Mouse (Mus musculus) midbrain, postnatal 0 days (tissue): Measurements from ENCODE around the gene Mad1l1. TPM values are rescaled to one million over a fixed set of nuclear protein-coding genes. Genes with fewer than 3 reads are reported as not detected.

ENCODE experiments used
- ATAC-seq: fragments of 200-750 bp; cut with Nextera tagmentation; 2 replicates; pipeline ENCODE4 v1.8.0; 2017; ENCODE audit warnings: moderate number of reproducible peaks, mild to moderate bottlenecking, moderate TSS enrichment, moderate library complexity; ENCODE audit not compliant: low FRiP score
- DNase-seq: peaks from one replicate; pipeline ENCODE4 v3.0.0-alpha.2; 2015; ENCODE audit warnings: low spot score
- H3K27ac ChIP-seq: fragments of 300-500 bp; sonication (generic); 2 replicates; pipeline ENCODE4 v1.5.1; 2014; ENCODE audit warnings: low read depth, mild to moderate bottlenecking, low read length, mixed read lengths
- H3K27me3 ChIP-seq: fragments of 300-500 bp; sonication (generic); 2 replicates; pipeline ENCODE4 v1.6.1; 2014; ENCODE audit warnings: low read length, control low read depth, mixed read lengths; ENCODE audit not compliant: insufficient read depth
- H3K36me3 ChIP-seq: fragments of 300-500 bp; sonication (generic); 2 replicates; pipeline ENCODE4 v1.6.1; 2014; ENCODE audit warnings: low read length, control low read depth, mixed read lengths; ENCODE audit not compliant: insufficient read depth
- H3K4me1 ChIP-seq: fragments of 300-500 bp; sonication (generic); 2 replicates; pipeline ENCODE4 v1.6.1; 2014; ENCODE audit warnings: mild to moderate bottlenecking, control low read depth, antibody characterized with exemption, low read length, mixed read lengths; ENCODE audit not compliant: insufficient read depth
- H3K4me2 ChIP-seq: fragments of 300-500 bp; sonication (generic); 2 replicates; pipeline ENCODE4 v1.6.1; 2014; ENCODE audit warnings: low read depth, mild to moderate bottlenecking, low read length, mixed read lengths; ENCODE audit not compliant: poor library complexity, severe bottlenecking
- H3K4me3 ChIP-seq: fragments of 300-500 bp; sonication (generic); 2 replicates; pipeline ENCODE4 v1.5.1; 2014; ENCODE audit warnings: low read depth, mild to moderate bottlenecking, low read length, moderate library complexity
- H3K9ac ChIP-seq: fragments of 300-500 bp; sonication (generic); replicated peaks from 2 replicates; pipeline ENCODE4 v1.6.1; 2014; ENCODE audit warnings: mild to moderate bottlenecking, low read length, moderate library complexity, mixed read lengths; ENCODE audit not compliant: poor library complexity, severe bottlenecking
- H3K9me3 ChIP-seq: fragments of 300-500 bp; sonication (generic); 2 replicates; pipeline ENCODE4 v1.6.1; 2016; ENCODE audit warnings: low read length, control low read depth
- CTCF ChIP-seq: IDR thresholded peaks from 2 replicates; pipeline ENCODE4 v1.5.1; 2016; ENCODE audit warnings: antibody characterized with exemption, mild to moderate bottlenecking
- WGBS: fragments of 180-500 bp; shearing (Covaris S2); extraction: QIAGEN DNeasy Blood & Tissue Kit; methylation state at CpG from one replicate; pipeline ENCODE4 v1.1.7; 2014; 5-methylcytosine and 5-hydroxymethylcytosine counted together
- polyA plus RNA-seq: library from polyadenylated mRNA; unstranded; fragments of >200 nt; fragmentation: Nextera tagmentation; extraction: Ambion mirVana; gene quantifications from 2 replicates; pipeline ENCODE4 v1.2.1, GENCODE M21; 2015
- total RNA-seq: library from RNA; depleted of rRNA; stranded (reverse); fragments of >200 nt; gene quantifications from 2 replicates; pipeline ENCODE4 v1.2.3, GENCODE M21; 2014

Mad1l1 gene
- total and polyA plus RNA-seq, 2 experiments from 2014 or later, result 25.9 to 33.5 TPM

DNA sequence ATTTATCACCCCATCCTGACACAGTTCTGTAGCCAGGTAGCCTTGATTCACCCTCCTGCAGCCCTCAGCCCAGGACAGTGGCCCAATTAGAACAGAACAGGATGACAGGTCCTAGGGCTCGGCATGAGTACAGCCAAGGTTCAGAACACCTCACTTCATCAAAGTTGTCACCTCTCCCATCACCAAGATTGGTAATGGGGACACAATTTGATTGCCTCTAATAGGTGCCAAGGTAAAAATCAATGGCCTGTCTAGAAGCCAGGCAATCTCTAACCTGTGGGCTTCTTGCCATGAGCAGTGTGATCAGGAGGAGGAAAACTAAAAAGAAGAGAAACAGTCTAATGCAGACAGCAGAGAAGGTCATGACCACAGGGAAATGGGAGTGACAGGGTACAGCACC, 216.5 kb downstream of the Mad1l1 start:
- 90% methylated on average over 1 of the region's 1 CpGs for WGBS
- Histone ChIP-seq H3K9me3 (no peaks in the 10 kb centered on the region), H3K4me1 (no peaks in the 10 kb centered on the region), H3K4me2 (no peak overlapping the region), H3K27me3 (no peaks in the 10 kb centered on the region), H3K4me3 (no peak overlapping the region), H3K9ac (no peak overlapping the region), H3K27ac (no peak overlapping the region), H3K36me3 (no peaks in the 10 kb centered on the region)
- no peak for DNase-seq
- no peak for ATAC-seq
- no peak for TF ChIP-seq CTCF

DNA sequence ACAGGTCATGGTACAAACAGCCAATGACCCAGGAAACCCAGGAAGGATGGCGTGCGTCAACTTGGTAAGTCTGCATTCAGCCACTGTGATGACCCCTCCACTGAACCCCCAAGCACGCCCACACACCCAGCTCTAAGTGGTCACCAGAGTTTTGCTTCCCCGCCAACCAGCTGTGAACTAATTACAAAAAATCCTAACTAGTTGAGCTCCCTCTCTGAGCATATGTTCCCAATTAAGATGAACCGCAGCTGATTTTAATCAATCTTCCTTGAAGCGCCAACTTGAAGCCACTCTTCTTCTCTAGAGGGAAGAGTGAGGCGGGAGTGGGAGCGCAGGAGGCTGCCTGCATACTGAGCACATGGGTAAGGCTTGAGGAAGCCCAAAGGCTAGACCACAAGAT, 218.6 kb downstream of the Mad1l1 start:
- Histone ChIP-seq H3K4me3 (no peak overlapping the region), H3K4me1 (no peaks in the 10 kb centered on the region), H3K27ac (no peak overlapping the region), H3K9me3 (no peaks in the 10 kb centered on the region), H3K4me2 (no peak overlapping the region), H3K36me3 (no peaks in the 10 kb centered on the region), H3K9ac (no peak overlapping the region), H3K27me3 (no peaks in the 10 kb centered on the region)
- TF ChIP-seq CTCF, result no peak
- DNase-seq (peak; percentile 42), ATAC-seq (no peak)
- 77% methylated on average over 8 of the region's 8 CpGs for WGBS

- DNase-seq, result no peak
- Histone ChIP-seq H3K27me3 (no peaks in the 10 kb centered on the region), H3K9ac (no peak overlapping the region), H3K4me2 (no peak overlapping the region), H3K9me3 (no peaks in the 10 kb centered on the region), H3K36me3 (no peaks in the 10 kb centered on the region), H3K27ac (no peak overlapping the region), H3K4me1 (no peaks in the 10 kb centered on the region), H3K4me3 (no peak overlapping the region)
- 82% methylated on average over 14 of the region's 14 CpGs for WGBS
- TF ChIP-seq CTCF, result no peak
- ATAC-seq, result no peak
Measured at GRCm38 (mm10) chr5:140101409-140102009, 219.8 kb downstream of the Mad1l1 start.

- Histone ChIP-seq H3K4me1 (no peaks in the 10 kb centered on the region), H3K4me3 (no peak overlapping the region), H3K36me3 (no peaks in the 10 kb centered on the region), H3K4me2 (no peak overlapping the region), H3K9me3 (no peaks in the 10 kb centered on the region), H3K9ac (no peak overlapping the region), H3K27me3 (no peaks in the 10 kb centered on the region), H3K27ac (no peak overlapping the region)
- no peak for TF ChIP-seq CTCF
- DNase-seq (no peak), ATAC-seq (no peak)
- 93% methylated on average over 5 of the region's 5 CpGs for WGBS
Measured at GRCm38 (mm10) chr5:140098711-140099110, 222.6 kb downstream of the Mad1l1 start.

DNA sequence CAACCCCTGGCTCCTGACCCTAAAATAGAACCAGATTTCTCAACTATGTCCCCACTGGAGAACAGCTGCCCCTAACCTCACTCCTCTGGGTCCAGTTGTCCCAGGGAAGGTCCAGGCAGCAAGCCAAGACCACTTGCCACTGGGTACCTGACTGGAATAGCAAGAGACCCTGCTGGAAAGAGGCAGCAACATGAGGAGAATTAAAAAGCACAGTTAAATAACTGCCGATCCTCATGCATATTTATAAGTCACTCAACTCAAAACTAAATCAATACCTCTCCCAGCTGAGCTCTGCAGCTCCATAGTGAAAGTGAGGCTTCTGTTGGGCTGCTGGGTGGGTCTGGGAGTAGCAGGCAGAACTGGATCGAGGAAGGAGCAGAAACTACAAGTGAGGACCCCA, 226.1 kb downstream of the Mad1l1 start:
- Histone ChIP-seq H3K9ac (no peak overlapping the region), H3K9me3 (no peaks in the 10 kb centered on the region), H3K4me3 (no peak overlapping the region), H3K4me1 (no peaks in the 10 kb centered on the region), H3K27me3 (no peaks in the 10 kb centered on the region), H3K27ac (no peak overlapping the region), H3K4me2 (no peak overlapping the region), H3K36me3 (no peaks in the 10 kb centered on the region)
- no peak; the same call in 1 of the 2 replicates for ATAC-seq
- TF ChIP-seq CTCF, result no peak
- peak; percentile 89 for DNase-seq
- whole genome bisulfite sequencing, result 14% methylated on average over 2 of the region's 2 CpGs

DNA sequence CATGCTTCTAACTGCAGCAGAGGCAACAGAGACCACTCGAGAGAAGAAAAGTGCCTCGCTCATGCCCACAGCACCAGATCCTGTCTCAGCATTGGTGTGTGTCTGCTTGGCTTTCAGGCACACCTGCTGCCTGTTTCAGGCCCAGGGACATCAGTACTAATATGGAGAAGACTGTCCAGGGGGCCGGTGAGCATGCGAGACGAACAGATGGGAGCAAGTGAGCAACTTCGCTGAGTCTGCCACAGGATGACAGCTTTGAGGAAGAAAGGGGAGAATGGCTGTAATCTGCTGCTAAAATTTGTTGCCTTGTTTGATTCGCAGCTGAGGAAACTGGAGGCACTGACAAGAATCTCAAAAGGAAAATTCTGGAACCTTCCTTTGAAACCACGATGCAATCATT, 227.9 kb downstream of the Mad1l1 start:
- Histone ChIP-seq H3K27ac (no peak overlapping the region), H3K4me2 (no peak overlapping the region), H3K4me1 (no peaks in the 10 kb centered on the region), H3K9me3 (no peaks in the 10 kb centered on the region), H3K4me3 (no peak overlapping the region), H3K9ac (no peak overlapping the region), H3K27me3 (no peaks in the 10 kb centered on the region), H3K36me3 (no peaks in the 10 kb centered on the region)
- TF ChIP-seq CTCF, result no peak
- 81% methylated on average over 8 of the region's 8 CpGs for WGBS
- ATAC-seq (no peak), DNase-seq (no peak)
